Mouse (Mus musculus) spleen, adult 2 months (tissue): ENCODE measurements around the gene Asna1. TPM values are rescaled to one million over a fixed set of nuclear protein-coding genes. Genes with fewer than 3 reads are reported as not detected.
A peak's percentile ranks its signal among the peaks of the same experiment; 100 is the strongest.

Source experiments
- DNase-seq, 2 experiments: peaks; one replicate each; pipeline versions ENCODE4 v3.0.0 to v3.0.0-alpha.2; 2012 to 2021; ENCODE audit warnings: low spot score in 2 of 2, low read depth in 1 of 2
- H3K27ac ChIP-seq: fragments of 200-500 bp; 2 replicates; pipeline ENCODE4 v1.5.1; 2012; ENCODE audit warnings: low read length, inconsistent platforms; ENCODE audit not compliant: insufficient read depth
- H3K27me3 ChIP-seq: fragments of 200-500 bp; 2 replicates; pipeline ENCODE4 v1.6.1; 2012; ENCODE audit warnings: mild to moderate bottlenecking, moderate library complexity, low read length, inconsistent platforms; ENCODE audit not compliant: control insufficient read depth, insufficient read depth
- H3K36me3 ChIP-seq: fragments of 200-500 bp; 2 replicates; pipeline ENCODE4 v1.6.1; 2012; ENCODE audit warnings: mild to moderate bottlenecking, low read length, inconsistent platforms; ENCODE audit not compliant: control insufficient read depth, insufficient read depth
- H3K4me1 ChIP-seq: fragments of 200-500 bp; 2 replicates; pipeline ENCODE4 v1.6.1; 2011; ENCODE audit warnings: inconsistent platforms; ENCODE audit not compliant: control insufficient read depth, insufficient read depth, insufficient read length
- H3K4me3 ChIP-seq: fragments of 200-500 bp; 2 replicates; pipeline ENCODE4 v1.5.1; 2011; ENCODE audit warnings: mild to moderate bottlenecking, inconsistent platforms; ENCODE audit not compliant: insufficient read depth, insufficient read length; ENCODE audit errors: extremely low read depth
- CTCF ChIP-seq: fragments of 200-500 bp; IDR thresholded peaks from 2 replicates; pipeline ENCODE4 v1.5.1; 2011; ENCODE audit warnings: mild to moderate bottlenecking, inconsistent platforms; ENCODE audit not compliant: insufficient read depth, insufficient read length, insufficient replicate concordance; ENCODE audit errors: extremely low read depth
- POLR2A ChIP-seq: fragments of 200-500 bp; IDR thresholded peaks from 2 replicates; pipeline ENCODE4 v1.6.1; 2011; ENCODE audit warnings: low read depth, low read length, inconsistent platforms
- WGBS: fragments of 180-500 bp; shearing (Covaris S2); methylation state at CpG from one replicate; pipeline ENCODE4 v1.1.7; 2018; 5-methylcytosine and 5-hydroxymethylcytosine counted together
- polyA plus RNA-seq: library from polyadenylated mRNA; depleted of rRNA; stranded (reverse); fragments of >200 nt; gene quantifications from 2 replicates; pipeline ENCODE4 v1.2.3, GENCODE M21; 2012

Asna1 gene
- polyA plus RNA-seq, 1 experiment, result 71.6 TPM

DNA sequence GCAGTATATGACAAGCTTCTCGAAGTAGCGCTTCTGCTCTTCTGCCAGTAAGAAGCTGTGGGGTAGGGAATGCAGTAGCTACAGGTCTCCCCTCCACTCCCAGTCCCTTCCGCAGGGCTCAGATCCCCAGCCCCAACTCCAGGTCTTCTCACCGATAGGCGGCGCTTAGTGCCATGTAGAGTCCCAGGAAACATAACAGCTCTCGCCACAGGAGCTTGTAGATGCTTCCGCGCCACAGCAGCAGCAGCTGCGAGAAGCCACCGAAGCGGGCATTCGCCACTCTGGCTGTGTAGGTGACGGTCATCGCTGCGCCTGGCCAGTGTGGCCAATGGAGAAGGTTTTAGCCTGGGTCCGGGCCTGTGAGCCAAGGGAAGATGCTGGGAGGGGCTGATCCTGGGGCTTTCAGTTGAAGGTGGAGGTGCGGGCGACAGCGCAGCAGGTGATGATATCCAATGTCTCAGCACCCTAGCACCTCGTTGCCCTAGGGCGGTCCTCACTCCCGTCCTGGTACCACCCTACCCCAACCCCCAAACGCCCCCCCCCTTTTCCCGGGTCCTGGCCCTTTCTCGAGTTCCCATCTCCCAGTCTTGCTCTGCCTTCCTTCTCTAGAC lies 11.7 kb downstream of the Asna1 start:
- WGBS, result 7% methylated on average over 26 of the region's 26 CpGs
- peaks cover 6% of the 10 kb centered on the region for H3K36me3 ChIP-seq
- peak overlapping the region; percentile 41; the same call in 1 of the 2 replicates for H3K4me3 ChIP-seq
- DNase-seq, result peak; percentile 51 to 76
- peaks cover 10% of the 10 kb centered on the region for H3K27me3 ChIP-seq
- no peak overlapping the region for H3K27ac ChIP-seq
- no peaks in the 10 kb centered on the region; the same call in 1 of the 2 replicates for H3K4me1 ChIP-seq
- TF ChIP-seq CTCF, result peak; percentile 56; the same call in 1 of the 2 replicates
- TF ChIP-seq POLR2A, result no peak

DNA sequence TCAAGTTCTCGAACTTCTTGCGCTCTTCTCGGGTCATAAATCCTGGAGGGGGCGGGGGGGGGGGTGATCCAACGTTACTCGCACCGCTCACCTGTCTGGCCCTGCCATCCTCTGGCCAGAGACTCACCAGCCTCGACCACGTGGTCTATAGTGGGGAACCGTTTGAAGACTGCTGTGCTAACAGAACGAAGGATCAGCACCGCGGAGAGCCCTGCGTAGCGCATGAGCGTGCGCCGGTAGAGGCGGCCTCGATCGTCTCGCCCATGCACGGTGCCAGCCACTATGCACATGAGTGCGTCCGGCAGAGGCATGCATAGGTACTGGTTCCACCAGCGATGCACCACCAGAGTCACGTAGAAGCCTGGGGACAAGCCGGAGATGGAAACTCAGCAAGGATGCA lies 13.8 kb downstream of the Asna1 start:
- TF ChIP-seq CTCF, result no peak
- TF ChIP-seq POLR2A, result no peak
- Histone ChIP-seq H3K27ac (no peak overlapping the region), H3K27me3 (peaks cover 10% of the 10 kb centered on the region), H3K4me1 (no peaks in the 10 kb centered on the region; the same call in 1 of the 2 replicates), H3K4me3 (no peak overlapping the region), H3K36me3 (no peaks in the 10 kb centered on the region)
- DNase-seq, result no peak
- 12% methylated on average over 28 of the region's 28 CpGs for WGBS

DNA sequence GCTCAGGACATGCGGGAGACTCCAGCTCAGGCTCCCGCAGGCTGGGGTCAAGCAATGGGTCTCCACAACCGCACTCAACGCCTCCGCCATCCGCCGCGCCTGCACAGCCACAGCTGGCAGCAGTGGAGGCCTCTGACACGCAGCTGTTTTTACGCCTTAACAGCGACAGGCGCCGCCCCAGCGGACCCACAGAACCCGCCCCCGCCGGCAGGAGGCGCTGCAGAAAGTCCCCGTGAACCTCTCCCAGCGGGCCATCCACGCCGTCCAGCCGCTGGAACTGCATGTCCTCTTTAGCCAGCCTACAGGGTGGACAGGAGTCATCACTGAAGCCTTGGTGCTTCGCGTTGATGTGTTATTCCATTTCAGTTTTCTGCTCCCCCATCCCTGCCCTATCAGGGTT lies 17.4 kb downstream of the Asna1 start:
- TF ChIP-seq POLR2A (no peak), CTCF (0 out of 2 replicates have a peak, but pooled peaks have one; percentile 31)
- H3K4me3 ChIP-seq, result no peak overlapping the region
- no peaks in the 10 kb centered on the region for H3K36me3 ChIP-seq
- peaks cover 5% of the 10 kb centered on the region; the same call in 1 of the 2 replicates for H3K27me3 ChIP-seq
- no peaks in the 10 kb centered on the region for H3K4me1 ChIP-seq
- 33% methylated on average over 25 of the region's 25 CpGs for WGBS
- H3K27ac ChIP-seq, result no peak overlapping the region
- peak in 1 of 2 experiments; percentile 20 for DNase-seq

DNA sequence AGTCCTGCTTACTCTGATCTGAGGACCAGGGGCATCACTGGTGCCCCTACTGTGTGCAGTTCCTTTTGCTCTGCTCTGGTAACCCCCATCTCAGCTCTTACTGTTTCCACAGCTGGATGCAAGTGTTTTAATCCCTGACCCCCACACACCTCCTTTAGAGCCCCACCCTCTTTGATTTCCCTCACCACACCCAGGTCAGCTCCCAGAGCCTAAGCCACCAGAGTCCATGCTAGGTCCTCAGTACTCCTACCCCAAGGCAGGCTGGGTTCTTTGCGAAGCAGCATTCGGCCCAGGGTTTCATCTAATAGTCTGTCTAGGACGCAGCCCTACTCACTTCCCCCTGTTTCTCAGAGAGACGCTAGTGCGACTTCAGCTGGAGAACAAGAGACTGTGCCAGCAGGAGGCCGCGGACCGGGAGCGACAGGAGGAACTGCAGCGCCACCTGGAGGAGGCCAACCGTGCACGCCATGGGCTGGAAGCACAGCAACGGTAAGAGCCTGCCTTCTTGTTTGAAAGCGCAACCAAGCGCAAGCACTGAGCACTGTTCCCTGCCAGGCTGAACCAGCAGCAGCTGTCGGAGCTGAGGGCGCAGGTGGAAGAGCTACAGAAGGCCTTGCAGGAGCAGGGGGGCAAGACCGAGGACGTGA lies 27.3 kb downstream of the Asna1 start:
- WGBS, result 3% methylated on average over 19 of the region's 19 CpGs
- DNase-seq, result peak; percentile 80 to 91
- TF ChIP-seq POLR2A, result no peak
- TF ChIP-seq CTCF, result peak; percentile 100

DNA sequence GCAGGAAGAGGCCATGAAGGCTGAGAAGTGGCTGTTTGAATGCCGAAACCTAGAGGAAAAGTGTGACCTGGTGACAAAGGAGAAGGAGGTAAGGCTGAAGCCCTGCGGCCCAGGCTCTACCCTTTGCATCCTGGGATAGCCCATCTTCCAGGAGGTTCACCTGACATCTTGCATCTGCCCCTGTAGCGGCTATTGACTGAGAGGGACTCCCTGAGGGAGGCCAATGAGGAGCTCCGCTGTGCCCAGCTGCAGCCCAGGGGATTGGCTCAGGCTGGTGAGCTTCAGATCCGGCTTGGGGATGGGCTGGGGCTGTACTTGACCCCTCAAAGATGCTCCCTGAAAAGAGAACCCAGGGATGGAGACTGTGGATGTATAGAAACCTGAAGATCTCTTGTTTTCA lies 28.1 kb downstream of the Asna1 start:
- Histone ChIP-seq H3K36me3 (no peaks in the 10 kb centered on the region), H3K4me3 (no peak overlapping the region), H3K27ac (no peak overlapping the region), H3K4me1 (peaks cover 2% of the 10 kb centered on the region; the same call in 1 of the 2 replicates), H3K27me3 (no peaks in the 10 kb centered on the region)
- no peak for DNase-seq
- 96% methylated on average over 5 of the region's 5 CpGs for WGBS
- TF ChIP-seq CTCF (no peak), POLR2A (no peak)

More for the DNA sequence above, 27.3 kb downstream of the Asna1 start:
- peaks cover 2% of the 10 kb centered on the region; the same call in 1 of the 2 replicates for H3K4me1 ChIP-seq
- H3K27me3 ChIP-seq, result no peaks in the 10 kb centered on the region
- H3K4me3 ChIP-seq, result no peak overlapping the region
- H3K36me3 ChIP-seq, result no peaks in the 10 kb centered on the region
- H3K27ac ChIP-seq, result no peak overlapping the region

DNA sequence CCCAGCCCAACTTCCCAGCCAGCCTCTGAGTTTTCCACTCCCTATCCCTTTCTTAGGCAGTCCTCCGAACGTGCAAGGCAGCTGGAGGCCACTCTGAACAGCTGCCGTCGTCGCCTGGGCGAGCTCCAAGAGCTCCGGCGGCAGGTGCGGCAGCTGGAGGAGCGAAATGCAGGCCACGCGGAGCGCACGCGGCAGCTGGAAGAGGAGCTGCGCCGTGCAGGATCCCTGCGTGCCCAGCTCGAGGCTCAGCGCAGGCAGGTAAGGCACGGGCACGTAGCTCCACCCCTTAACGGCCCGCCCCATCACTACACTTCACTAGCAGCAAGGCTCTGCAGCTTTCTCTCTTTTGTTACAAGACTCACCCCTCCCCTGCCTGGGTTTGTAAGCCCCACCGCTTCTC lies 29.4 kb downstream of the Asna1 start:
- Histone ChIP-seq H3K4me3 (no peak overlapping the region), H3K27ac (no peak overlapping the region), H3K4me1 (peaks cover 2% of the 10 kb centered on the region; the same call in 1 of the 2 replicates), H3K36me3 (no peaks in the 10 kb centered on the region), H3K27me3 (no peaks in the 10 kb centered on the region)
- TF ChIP-seq POLR2A, result no peak
- TF ChIP-seq CTCF, result no peak
- DNase-seq, result no peak
- WGBS, result 90% methylated on average over 25 of the region's 25 CpGs

DNA sequence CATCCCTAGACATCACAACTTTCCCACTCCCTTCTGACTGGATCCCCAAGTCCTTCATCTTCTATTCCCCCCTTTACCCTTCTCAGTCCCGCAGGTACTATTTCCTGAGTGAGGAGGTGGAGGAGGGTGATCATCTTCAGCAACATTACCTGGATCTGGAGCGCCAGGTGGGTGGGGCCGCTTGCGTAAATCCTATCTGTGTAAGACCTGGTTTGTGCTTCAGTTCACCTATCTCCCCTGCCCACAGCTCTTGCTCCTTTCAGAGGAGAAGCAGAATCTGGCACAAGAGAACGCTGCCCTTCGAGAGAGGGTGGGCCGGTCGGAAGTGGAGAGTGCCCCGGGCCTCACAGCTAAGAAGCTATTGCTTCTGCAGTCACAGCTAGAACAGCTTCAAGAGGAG lies 30.7 kb downstream of the Asna1 start:
- Histone ChIP-seq H3K27me3 (no peaks in the 10 kb centered on the region), H3K4me3 (no peak overlapping the region), H3K36me3 (no peaks in the 10 kb centered on the region), H3K27ac (no peak overlapping the region), H3K4me1 (peaks cover 2% of the 10 kb centered on the region; the same call in 1 of the 2 replicates)
- 97% methylated on average over 9 of the region's 9 CpGs for WGBS
- TF ChIP-seq POLR2A (no peak), CTCF (no peak)
- no peak for DNase-seq
